Mouse (Mus musculus): Measurements from ENCODE around the gene Itpkc.

- TF ChIP-seq CTCF (IDR thresholded peaks at IDR 0.05; ENCODE audit: borderline replicate concordance, insufficient read depth, low read depth, low read length) (no peak), POLR2A (IDR thresholded peaks at IDR 0.05; ENCODE audit: borderline replicate concordance, insufficient read depth, low read length) (no peak)
These were observed 36.3 kb upstream of the Itpkc start for GRCm38 (mm10) chr7:27264761-27265160.
